Mouse (Mus musculus) cortical plate, adult 2 months (tissue): ENCODE measurements at regions not wholly inside any gene's neighbourhood (a gene's known extent, or its start where the extent isn't known, plus 50 kb on each side); places are given as distances from the start of the nearest gene placed in this dataset.

Source experiments
- CTCF ChIP-seq: fragments of 200-500 bp; IDR thresholded peaks from 2 replicates; pipeline ENCODE4 v1.5.1; 2011; ENCODE audit warnings: mild to moderate bottlenecking, control low read depth, low read length; ENCODE audit not compliant: insufficient read depth; ENCODE audit errors: extremely low read depth
- POLR2A ChIP-seq: fragments of 200-500 bp; IDR thresholded peaks from 2 replicates; pipeline ENCODE4 v1.6.1; 2011; ENCODE audit warnings: mild to moderate bottlenecking, low read length, control low read depth; ENCODE audit not compliant: insufficient read depth; ENCODE audit errors: extremely low read depth

DNA sequence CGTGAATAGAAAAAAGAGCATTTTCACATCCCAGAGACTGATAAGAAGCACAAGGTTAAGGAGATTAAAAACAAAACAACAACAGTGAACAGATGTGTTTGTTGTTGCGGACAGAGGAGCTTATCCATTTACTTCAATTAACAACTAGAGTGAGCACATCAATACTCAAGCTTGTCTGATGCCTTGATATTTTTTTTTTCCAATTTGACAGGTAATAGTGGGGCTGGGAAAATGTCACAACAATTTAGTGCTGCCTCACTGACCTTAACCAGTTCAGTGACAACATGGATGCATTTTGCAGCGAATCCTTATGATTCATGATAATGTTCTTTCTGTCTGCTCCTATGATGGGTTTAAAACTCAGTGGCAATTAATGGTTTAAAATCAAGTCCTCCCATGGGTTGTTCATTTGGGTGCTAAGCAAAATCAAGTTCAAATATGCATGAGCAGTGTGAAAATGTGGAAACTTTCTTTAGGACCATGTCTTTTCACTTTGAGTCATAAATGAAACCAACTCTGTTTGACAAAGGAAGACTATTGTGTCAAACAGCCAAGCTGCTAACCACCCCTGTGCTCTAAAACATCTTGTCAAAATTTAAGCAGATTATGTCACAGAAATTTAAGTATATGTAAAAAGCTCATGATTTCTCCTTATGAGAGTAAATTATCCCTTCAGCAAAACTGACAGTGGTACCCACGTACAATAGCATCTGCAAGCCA, 641.0 kb downstream of the Car8 start:
- no peak for TF ChIP-seq POLR2A
- TF ChIP-seq CTCF, result no peak
